Mouse (Mus musculus): Measurements from ENCODE around the gene Pcgf2. TPM values are rescaled to one million over a fixed set of nuclear protein-coding genes. Genes with fewer than 3 reads are reported as not detected.

Gene Pcgf2
- polyA plus RNA-seq, 1 experiment from 2014 or later: 18.0 TPM

- Histone ChIP-seq H3K4me2 (ENCODE audit: low read depth, low read length) (no peak overlapping the region), H3K4me1 (ENCODE audit: control insufficient read depth, insufficient read depth, low read length) (peaks cover 4% of the 10 kb centered on the region), H3K4me3 (ENCODE audit: low read depth, low read length) (no peak overlapping the region), H3K27me3 (ENCODE audit: control insufficient read depth, insufficient read depth, low read length) (no peaks in the 10 kb centered on the region), H3K36me3 (replicated peaks; ENCODE audit: control insufficient read depth, insufficient read depth, low read depth, low read length) (peaks cover 20% of the 10 kb centered on the region), H3K9ac (replicated peaks; ENCODE audit: low read length) (no peak overlapping the region), H3K9me3 (replicated peaks; ENCODE audit: control insufficient read depth, low read length) (no peaks in the 10 kb centered on the region), H3K27ac (replicated peaks; ENCODE audit: low read depth, low read length) (no peak overlapping the region)
- no peak for ATAC-seq (replicated peaks; ENCODE audit: insufficient number of reproducible peaks, low FRiP score, low TSS enrichment, low read depth)
- DNase-seq (ENCODE audit: low spot score): no peak
- 44% methylated on average over 15 of the region's 15 CpGs for WGBS
Observed at GRCm38 (mm10) chr11:97669268-97669667, 31.0 kb downstream of the Pcgf2 start.

GRCm38 (mm10) chr11:97668160-97668559, 32.1 kb downstream of the Pcgf2 start:
- peaks cover 4% of the 10 kb centered on the region for H3K4me1 ChIP-seq (ENCODE audit: control insufficient read depth, insufficient read depth, low read length)
- no peak overlapping the region for H3K27ac ChIP-seq (replicated peaks; ENCODE audit: low read depth, low read length)
- no peak overlapping the region for H3K9ac ChIP-seq (replicated peaks; ENCODE audit: low read length)
- H3K36me3 ChIP-seq (replicated peaks; ENCODE audit: control insufficient read depth, insufficient read depth, low read depth, low read length): peaks cover 18% of the 10 kb centered on the region
- H3K9me3 ChIP-seq (replicated peaks; ENCODE audit: control insufficient read depth, low read length): no peaks in the 10 kb centered on the region
- DNase-seq (ENCODE audit: low spot score): no peak
- H3K4me2 ChIP-seq (ENCODE audit: low read depth, low read length): no peak overlapping the region
- no peaks in the 10 kb centered on the region for H3K27me3 ChIP-seq (ENCODE audit: control insufficient read depth, insufficient read depth, low read length)
- WGBS: 88% methylated on average over 7 of the region's 7 CpGs
- H3K4me3 ChIP-seq (ENCODE audit: low read depth, low read length): no peak overlapping the region
- ATAC-seq (replicated peaks; ENCODE audit: insufficient number of reproducible peaks, low FRiP score, low TSS enrichment, low read depth): no peak

DNA sequence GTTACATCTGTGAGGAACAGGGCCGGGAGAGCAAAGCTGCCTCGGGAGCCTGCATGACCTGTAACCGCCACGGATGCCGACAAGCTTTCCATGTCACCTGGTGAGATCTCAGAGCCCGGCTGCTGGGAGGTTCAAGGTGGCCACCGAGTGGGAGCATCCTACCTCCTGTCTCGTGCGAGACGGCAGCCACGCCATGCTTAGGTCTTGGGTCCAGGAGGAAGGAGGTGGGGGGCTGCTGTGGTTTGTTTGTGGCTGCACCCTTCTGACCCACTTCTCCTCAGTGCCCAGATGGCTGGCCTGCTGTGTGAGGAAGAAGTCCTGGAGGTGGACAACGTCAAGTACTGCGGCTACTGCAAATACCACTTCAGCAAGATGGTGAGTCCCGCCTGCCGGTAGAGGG, 33.5 kb downstream of the Pcgf2 start:
- H3K27ac ChIP-seq (replicated peaks; ENCODE audit: low read depth, low read length): no peak overlapping the region
- DNase-seq (ENCODE audit: low spot score): no peak
- no peak for ATAC-seq (replicated peaks; ENCODE audit: insufficient number of reproducible peaks, low FRiP score, low TSS enrichment, low read depth)
- H3K27me3 ChIP-seq (ENCODE audit: control insufficient read depth, insufficient read depth, low read length): peaks cover 2% of the 10 kb centered on the region
- no peak overlapping the region for H3K4me3 ChIP-seq (ENCODE audit: low read depth, low read length)
- 84% methylated on average over 15 of the region's 15 CpGs for WGBS
- H3K4me2 ChIP-seq (ENCODE audit: low read depth, low read length): no peak overlapping the region
- H3K4me1 ChIP-seq (ENCODE audit: control insufficient read depth, insufficient read depth, low read length): peaks cover 9% of the 10 kb centered on the region
- H3K36me3 ChIP-seq (replicated peaks; ENCODE audit: control insufficient read depth, insufficient read depth, low read depth, low read length): peaks cover 11% of the 10 kb centered on the region
- H3K9me3 ChIP-seq (replicated peaks; ENCODE audit: control insufficient read depth, low read length): no peaks in the 10 kb centered on the region
- H3K9ac ChIP-seq (replicated peaks; ENCODE audit: low read length): no peak overlapping the region

DNA sequence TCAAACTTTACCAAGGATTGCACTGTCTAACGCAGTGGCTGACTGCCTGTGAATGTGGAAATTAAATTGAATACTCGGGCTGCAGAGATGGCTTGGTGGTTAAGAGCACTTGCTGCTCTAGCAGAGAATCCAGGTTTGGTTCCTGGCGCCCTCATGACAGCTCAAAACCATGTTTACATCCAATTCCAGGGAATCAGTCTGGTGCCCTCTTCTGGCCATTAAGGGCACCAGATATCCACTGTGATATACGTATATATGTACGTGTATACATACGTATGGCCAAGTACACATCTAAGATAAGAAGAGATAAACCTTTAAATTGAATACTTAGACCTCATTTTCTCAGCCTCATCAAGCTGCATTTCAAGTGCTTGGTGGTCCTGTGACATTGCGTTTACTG, 34.1 kb downstream of the Pcgf2 start:
- Histone ChIP-seq H3K27me3 (ENCODE audit: control insufficient read depth, insufficient read depth, low read length) (peaks cover 5% of the 10 kb centered on the region), H3K27ac (replicated peaks; ENCODE audit: low read depth, low read length) (no peak overlapping the region), H3K9ac (replicated peaks; ENCODE audit: low read length) (no peak overlapping the region), H3K4me3 (ENCODE audit: low read depth, low read length) (no peak overlapping the region), H3K4me2 (ENCODE audit: low read depth, low read length) (no peak overlapping the region), H3K4me1 (ENCODE audit: control insufficient read depth, insufficient read depth, low read length) (peaks cover 11% of the 10 kb centered on the region), H3K36me3 (replicated peaks; ENCODE audit: control insufficient read depth, insufficient read depth, low read depth, low read length) (peaks cover 7% of the 10 kb centered on the region), H3K9me3 (replicated peaks; ENCODE audit: control insufficient read depth, low read length) (no peaks in the 10 kb centered on the region)
- ATAC-seq (replicated peaks; ENCODE audit: insufficient number of reproducible peaks, low FRiP score, low TSS enrichment, low read depth) (no peak), DNase-seq (ENCODE audit: low spot score) (peak; percentile 47)
- 91% methylated on average over 7 of the region's 7 CpGs for WGBS

DNA sequence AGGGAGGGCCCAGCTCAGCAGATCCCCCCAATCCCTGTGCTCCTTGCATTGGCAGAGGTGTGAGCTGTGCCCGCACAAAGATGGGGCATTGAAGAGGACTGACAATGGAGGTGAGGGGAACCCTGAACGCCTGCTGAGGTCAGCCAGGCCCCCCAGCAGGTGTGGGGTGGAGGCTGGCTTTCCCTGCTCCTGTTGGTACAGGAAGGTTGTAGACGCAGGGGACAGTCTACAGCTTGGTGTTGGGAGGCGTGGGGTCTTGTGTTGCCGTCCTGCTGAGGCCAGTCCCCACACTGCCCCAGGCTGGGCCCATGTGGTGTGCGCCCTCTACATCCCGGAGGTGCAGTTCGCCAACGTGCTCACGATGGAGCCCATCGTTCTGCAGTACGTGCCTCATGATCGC, 34.9 kb downstream of the Pcgf2 start:
- H3K4me2 ChIP-seq (ENCODE audit: low read depth, low read length): no peak overlapping the region
- peaks cover 8% of the 10 kb centered on the region for H3K27me3 ChIP-seq (ENCODE audit: control insufficient read depth, insufficient read depth, low read length)
- DNase-seq (ENCODE audit: low spot score): no peak
- ATAC-seq (replicated peaks; ENCODE audit: insufficient number of reproducible peaks, low FRiP score, low TSS enrichment, low read depth): no peak
- H3K9ac ChIP-seq (replicated peaks; ENCODE audit: low read length): no peak overlapping the region
- peaks cover 5% of the 10 kb centered on the region for H3K36me3 ChIP-seq (replicated peaks; ENCODE audit: control insufficient read depth, insufficient read depth, low read depth, low read length)
- H3K4me1 ChIP-seq (ENCODE audit: control insufficient read depth, insufficient read depth, low read length): peaks cover 11% of the 10 kb centered on the region
- no peaks in the 10 kb centered on the region for H3K9me3 ChIP-seq (replicated peaks; ENCODE audit: control insufficient read depth, low read length)
- H3K4me3 ChIP-seq (ENCODE audit: low read depth, low read length): no peak overlapping the region
- 88% methylated on average over 13 of the region's 13 CpGs for WGBS
- H3K27ac ChIP-seq (replicated peaks; ENCODE audit: low read depth, low read length): no peak overlapping the region

DNA sequence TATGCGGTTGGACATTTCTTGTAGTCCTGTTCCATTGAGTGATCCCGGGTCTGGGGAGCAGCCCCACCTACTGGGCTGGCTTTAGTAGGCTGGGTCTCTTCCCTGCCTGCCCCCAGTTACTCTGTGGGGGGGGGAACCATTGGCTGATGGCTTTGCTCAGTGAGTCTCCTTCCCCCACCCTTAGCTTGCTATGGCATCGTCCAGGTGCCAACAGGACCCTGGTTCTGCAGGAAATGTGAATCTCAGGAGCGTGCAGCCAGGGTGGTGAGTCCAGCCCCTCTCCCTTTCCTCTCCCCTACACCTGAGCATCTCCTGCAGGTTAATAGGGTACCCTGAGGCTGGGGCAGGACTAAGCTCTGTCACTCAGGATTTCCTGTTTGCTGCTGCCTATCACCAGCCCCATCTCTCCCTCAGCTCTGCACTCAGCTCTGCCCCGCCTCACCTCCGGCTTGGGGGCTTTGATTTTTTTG, 35.5 kb downstream of the Pcgf2 start:
- 0 out of 2 replicates have a peak overlapping the region, but pooled peaks have one; percentile 11 for H3K27ac ChIP-seq (replicated peaks; ENCODE audit: low read depth, low read length)
- peaks cover 11% of the 10 kb centered on the region for H3K4me1 ChIP-seq (ENCODE audit: control insufficient read depth, insufficient read depth, low read length)
- WGBS: 25% methylated on average over 6 of the region's 6 CpGs
- H3K9ac ChIP-seq (replicated peaks; ENCODE audit: low read length): 0 out of 2 replicates have a peak overlapping the region, but pooled peaks have one; percentile 6
- peak overlapping the region; percentile 79 for H3K4me2 ChIP-seq (ENCODE audit: low read depth, low read length)
- no peak for ATAC-seq (replicated peaks; ENCODE audit: insufficient number of reproducible peaks, low FRiP score, low TSS enrichment, low read depth)
- no peaks in the 10 kb centered on the region for H3K9me3 ChIP-seq (replicated peaks; ENCODE audit: control insufficient read depth, low read length)
- peak overlapping the region; percentile 89 for H3K4me3 ChIP-seq (ENCODE audit: low read depth, low read length)
- H3K36me3 ChIP-seq (replicated peaks; ENCODE audit: control insufficient read depth, insufficient read depth, low read depth, low read length): peaks cover 5% of the 10 kb centered on the region
- DNase-seq (ENCODE audit: low spot score): peak; percentile 36
- peaks cover 8% of the 10 kb centered on the region for H3K27me3 ChIP-seq (ENCODE audit: control insufficient read depth, insufficient read depth, low read length)

- Histone ChIP-seq H3K9ac (replicated peaks; ENCODE audit: low read length) (peak overlapping the region; percentile 88), H3K4me2 (ENCODE audit: low read depth, low read length) (peak overlapping the region; percentile 79), H3K9me3 (replicated peaks; ENCODE audit: control insufficient read depth, low read length) (no peaks in the 10 kb centered on the region), H3K4me3 (ENCODE audit: low read depth, low read length) (peak overlapping the region; percentile 89), H3K36me3 (replicated peaks; ENCODE audit: control insufficient read depth, insufficient read depth, low read depth, low read length) (peaks cover 3% of the 10 kb centered on the region), H3K27ac (replicated peaks; ENCODE audit: low read depth, low read length) (peak overlapping the region; percentile 91; the same call in 1 of the 2 replicates), H3K27me3 (ENCODE audit: control insufficient read depth, insufficient read depth, low read length) (peaks cover 8% of the 10 kb centered on the region), H3K4me1 (ENCODE audit: control insufficient read depth, insufficient read depth, low read length) (peaks cover 11% of the 10 kb centered on the region)
- no peak for ATAC-seq (replicated peaks; ENCODE audit: insufficient number of reproducible peaks, low FRiP score, low TSS enrichment, low read depth)
- no peak for DNase-seq (ENCODE audit: low spot score)
- 0% methylated on average over 6 of the region's 8 CpGs for WGBS
Observed at GRCm38 (mm10) chr11:97664339-97664665, 36.0 kb downstream of the Pcgf2 start.

- under 1% methylated on average over 38 of the region's 57 CpGs for WGBS
- Histone ChIP-seq H3K4me1 (ENCODE audit: control insufficient read depth, insufficient read depth, low read length) (peaks cover 11% of the 10 kb centered on the region), H3K36me3 (replicated peaks; ENCODE audit: control insufficient read depth, insufficient read depth, low read depth, low read length) (no peaks in the 10 kb centered on the region; the same call in none of the 2 replicates), H3K4me2 (ENCODE audit: low read depth, low read length) (peak overlapping the region; percentile 79), H3K9ac (replicated peaks; ENCODE audit: low read length) (peak overlapping the region; percentile 88), H3K27ac (replicated peaks; ENCODE audit: low read depth, low read length) (peak overlapping the region; percentile 91), H3K4me3 (ENCODE audit: low read depth, low read length) (peak overlapping the region; percentile 89), H3K9me3 (replicated peaks; ENCODE audit: control insufficient read depth, low read length) (no peaks in the 10 kb centered on the region), H3K27me3 (ENCODE audit: control insufficient read depth, insufficient read depth, low read length) (peaks cover 8% of the 10 kb centered on the region)
- DNase-seq (ENCODE audit: low spot score) (peak; percentile 68), ATAC-seq (replicated peaks; ENCODE audit: insufficient number of reproducible peaks, low FRiP score, low TSS enrichment, low read depth) (0 out of 2 replicates have a peak, but pooled peaks have one; percentile 36)
Observed at GRCm38 (mm10) chr11:97663528-97664338, 36.6 kb downstream of the Pcgf2 start.

All from embryonic facial prominence, embryonic 11.5 days (tissue).